Mouse (Mus musculus): ENCODE measurements around the gene Frmd5.
"Not testable (repeated sequence)": the region's sequence is repeated elsewhere in the genome, so short reads cannot be mapped to it uniquely, and the experiment has no call there.

Gene Frmd5

GRCm38 (mm10) chr2:121806959-121807653 is at the start of gene Frmd5:
Gene Frmd5, minus strand, starts transcription at chr2:121807087.
- peak; percentile 100 for DNase-seq

DNA sequence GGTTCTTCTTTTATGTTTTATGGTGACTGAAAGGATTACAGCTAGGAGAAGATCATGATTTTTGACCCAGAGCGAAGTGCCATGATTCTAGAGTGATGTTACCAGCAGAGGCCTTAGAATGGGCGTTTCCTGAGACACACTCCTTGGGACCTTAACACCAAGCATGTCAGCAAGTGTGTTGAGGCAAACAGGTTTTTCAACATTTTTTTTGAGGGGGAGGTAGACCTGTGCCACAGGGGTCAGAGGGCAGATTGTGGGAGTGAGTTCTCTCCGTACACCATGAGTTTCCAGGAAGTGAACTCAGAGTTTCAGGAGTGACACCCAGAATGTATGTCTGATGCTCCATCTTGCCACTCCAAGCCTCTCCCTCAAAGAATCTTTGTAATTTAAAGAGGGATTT is 47.1 kb upstream of the Frmd5 start:
- peak; percentile 23 for DNase-seq

GRCm38 (mm10) chr2:121852045-121852444 is 45.2 kb upstream of the Frmd5 start:
- no peak for DNase-seq

- DNase-seq = peak; percentile 43
These were observed 39.2 kb upstream of the Frmd5 start for GRCm38 (mm10) chr2:121846050-121846449.

DNA sequence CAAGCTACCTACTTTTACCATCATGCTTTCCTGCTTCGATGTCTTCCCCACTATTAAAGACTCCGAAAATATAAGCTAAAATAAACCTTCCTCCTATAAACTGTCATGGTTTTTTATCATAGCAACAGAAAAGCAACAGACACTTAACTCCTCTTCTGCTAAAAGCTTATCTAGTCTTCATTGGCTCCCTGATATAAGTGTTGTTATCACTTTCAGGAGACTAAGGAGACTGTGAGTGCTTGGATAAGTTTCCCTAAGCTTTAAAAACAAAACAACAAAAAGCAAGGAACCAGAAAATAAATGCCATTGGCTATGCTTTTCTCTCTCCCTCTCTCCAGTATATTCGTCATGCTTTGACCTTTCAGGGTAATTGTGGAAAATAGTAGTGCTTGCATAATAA is 35.4 kb upstream of the Frmd5 start:
- DNase-seq = no peak

- DNase-seq = peak; percentile 11
These were observed 34.6 kb upstream of the Frmd5 start for GRCm38 (mm10) chr2:121841453-121841852.

- DNase-seq = peak; percentile 56
These were observed 28.0 kb upstream of the Frmd5 start for GRCm38 (mm10) chr2:121834926-121835325.

DNA sequence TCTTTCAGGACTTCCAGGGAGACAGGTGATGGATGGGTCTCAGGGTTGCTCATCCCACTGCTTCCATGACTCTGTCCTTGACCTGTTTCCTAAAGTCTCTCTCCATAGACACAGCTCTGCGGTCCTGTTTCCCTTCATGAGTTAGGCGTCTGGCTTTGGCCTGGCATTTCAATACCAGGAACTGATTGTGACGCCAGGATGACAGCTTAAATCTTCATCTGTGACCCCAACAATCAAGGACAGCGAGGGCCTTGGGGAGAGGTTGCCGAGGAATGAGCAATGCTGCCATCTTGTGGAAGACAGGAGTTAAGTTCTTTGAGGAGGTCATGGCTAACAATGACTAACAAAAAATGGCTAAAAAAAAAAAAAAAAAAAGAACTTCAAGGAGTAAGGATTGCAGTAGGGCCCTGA is 25.6 kb upstream of the Frmd5 start:
- peak; percentile 90 for DNase-seq

- DNase-seq = peak; percentile 40
These were observed 21.5 kb upstream of the Frmd5 start for GRCm38 (mm10) chr2:121828411-121828810.

- peak; percentile 16 for DNase-seq
These were observed 19.3 kb upstream of the Frmd5 start for GRCm38 (mm10) chr2:121826189-121826588.

- peak; percentile 54 for DNase-seq
These were observed 17.8 kb upstream of the Frmd5 start for GRCm38 (mm10) chr2:121824653-121825052.

- DNase-seq = peak; percentile 25
These were observed 14.9 kb upstream of the Frmd5 start for GRCm38 (mm10) chr2:121821787-121822186.

GRCm38 (mm10) chr2:121810876-121811275 is 4.0 kb upstream of the Frmd5 start:
- not testable (repeated sequence) for DNase-seq

- peak; percentile 66 for DNase-seq
These were observed 2.2 kb upstream of the Frmd5 start for GRCm38 (mm10) chr2:121809126-121809525.

DNA sequence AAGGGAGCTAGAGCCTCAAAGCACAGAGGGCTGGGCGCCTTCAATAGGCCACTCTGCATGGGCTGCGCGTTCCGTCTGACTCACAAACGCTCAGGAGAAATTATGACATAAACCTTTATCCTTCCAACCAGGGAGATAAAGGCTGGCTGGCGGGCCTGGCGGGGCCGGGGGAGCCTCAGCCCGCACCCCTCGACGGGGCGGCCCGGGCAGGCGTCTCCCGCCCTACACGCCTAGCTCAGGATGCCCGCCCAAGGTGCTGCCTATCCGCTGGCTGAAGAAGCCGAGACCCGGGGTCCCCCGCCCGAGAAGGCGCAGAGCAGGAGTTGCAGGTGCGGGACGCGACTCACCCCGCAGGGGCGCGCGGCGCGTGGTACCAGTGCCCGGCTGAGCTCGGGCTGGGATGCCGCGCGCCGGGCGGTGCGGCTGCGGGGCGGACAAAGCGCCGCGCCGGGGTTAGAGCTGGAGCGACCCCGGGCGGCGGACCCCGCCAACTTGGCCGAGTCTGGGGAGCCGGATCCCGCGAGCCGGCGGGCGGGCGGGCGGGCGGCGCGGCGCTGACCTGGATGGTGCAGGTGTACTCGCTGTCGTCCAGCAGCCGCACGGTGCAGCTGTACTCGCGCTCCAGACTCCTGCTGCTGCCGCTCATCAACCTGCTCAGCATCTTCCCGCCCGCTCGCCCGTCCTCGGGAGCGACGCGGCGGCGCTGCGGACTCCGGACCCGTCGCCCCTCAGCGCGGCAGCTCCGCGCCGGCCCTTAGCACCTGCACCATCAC is 530 bp downstream of the Frmd5 start:
- DNase-seq = peak; percentile 85

GRCm38 (mm10) chr2:121799051-121799450 is 7.8 kb downstream of the Frmd5 start:
- peak; percentile 16 for DNase-seq

DNA sequence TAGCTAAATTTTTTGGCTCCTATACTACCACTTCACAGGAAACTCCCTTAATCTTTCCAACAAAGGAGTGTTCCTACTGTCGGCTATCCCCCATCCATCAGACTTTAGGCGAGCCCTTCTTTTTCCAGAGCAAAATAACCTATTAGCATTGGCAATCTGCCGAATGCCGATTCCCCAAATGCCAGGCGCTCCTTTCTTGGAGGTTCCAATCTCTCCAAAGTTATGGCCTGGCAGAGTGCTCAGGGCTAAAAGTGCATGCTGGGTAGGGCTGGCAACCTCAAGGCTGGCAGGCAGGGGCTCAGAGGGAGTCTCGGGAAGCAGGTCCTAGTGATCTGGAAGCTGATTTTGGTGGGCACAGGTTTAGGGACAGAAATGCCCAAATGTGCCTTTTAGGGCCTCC is 10.9 kb downstream of the Frmd5 start:
- peak; percentile 70 for DNase-seq

DNA sequence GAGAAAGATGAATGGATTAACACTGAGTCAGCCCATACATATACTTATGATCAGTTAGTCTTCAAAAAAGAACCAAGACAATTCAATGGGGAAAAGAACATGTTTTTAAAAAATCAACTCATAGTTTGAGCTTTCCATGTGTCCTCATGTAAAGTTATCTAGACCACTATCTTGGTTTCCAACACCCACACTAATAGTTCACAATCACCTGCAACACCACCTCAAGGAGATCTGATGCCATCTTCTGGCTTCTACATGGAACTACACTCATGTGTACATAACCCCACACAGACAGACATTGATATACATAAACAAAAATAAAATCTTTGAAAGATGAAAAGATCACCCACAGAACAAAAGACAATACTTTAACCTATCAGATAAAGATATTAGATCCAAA is 17.1 kb downstream of the Frmd5 start:
- peak; percentile 24 for DNase-seq

GRCm38 (mm10) chr2:121788415-121788814 is 18.5 kb downstream of the Frmd5 start:
- peak; percentile 54 for DNase-seq

DNA sequence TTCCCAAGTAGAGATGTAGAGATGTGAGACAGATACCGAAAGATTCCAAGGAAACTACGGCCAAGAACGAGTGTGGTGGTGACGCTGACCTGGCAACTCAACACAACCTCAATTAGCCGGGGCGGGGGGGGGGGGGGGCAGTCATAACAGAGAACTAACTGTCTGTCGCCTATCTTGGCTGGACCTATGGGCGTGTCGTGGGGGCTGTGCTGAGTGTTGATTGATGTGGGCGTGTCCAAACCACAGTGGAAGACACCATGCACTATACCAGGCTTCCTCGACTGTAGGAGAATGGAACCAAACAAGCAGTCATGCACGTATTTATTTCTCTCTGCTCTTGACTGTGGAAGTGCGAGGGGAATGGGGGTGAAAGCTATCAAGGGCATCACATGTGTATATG is 19.1 kb downstream of the Frmd5 start:
- DNase-seq = peak; percentile 76

DNA sequence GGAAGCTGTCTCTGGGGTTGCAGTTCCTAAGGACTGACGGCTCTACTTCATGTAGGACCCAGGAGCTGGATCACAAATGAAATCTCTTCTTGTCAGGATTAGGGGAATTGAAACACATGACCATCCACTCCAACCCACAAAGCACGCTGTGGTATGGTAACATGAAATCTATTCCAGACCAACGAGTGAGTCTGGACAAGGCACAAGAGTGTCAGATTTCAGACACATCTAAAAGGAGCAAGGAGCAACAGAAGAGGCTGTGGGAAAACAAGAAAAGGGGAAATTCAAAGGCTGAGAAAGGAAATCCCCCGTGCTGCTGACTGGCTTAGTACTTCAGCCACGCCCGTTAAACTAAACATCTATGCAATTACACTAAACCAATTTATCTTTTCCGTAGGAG is 19.6 kb downstream of the Frmd5 start:
- peak; percentile 55 for DNase-seq

GRCm38 (mm10) chr2:121776219-121776618 is 30.7 kb downstream of the Frmd5 start:
- no peak for DNase-seq

DNA sequence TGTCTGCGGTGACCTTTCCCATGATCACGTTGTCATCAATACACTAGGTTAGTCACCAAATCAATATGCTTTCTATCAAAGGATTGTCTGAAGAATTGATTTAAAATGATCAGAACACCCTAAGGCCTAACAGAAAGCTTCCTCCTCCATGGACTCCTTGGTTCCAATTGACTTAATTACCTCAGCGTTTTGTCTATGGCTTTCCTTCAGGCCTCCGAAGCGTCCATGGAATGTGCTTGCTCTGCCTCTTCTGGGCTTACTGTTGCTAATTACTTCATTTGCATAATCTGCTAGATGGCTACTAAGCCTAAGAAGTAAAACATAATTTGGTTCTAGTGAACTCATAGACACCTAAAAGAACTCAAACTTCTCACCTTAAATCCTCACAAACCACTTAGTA is 42.0 kb downstream of the Frmd5 start:
- no peak for DNase-seq

DNA sequence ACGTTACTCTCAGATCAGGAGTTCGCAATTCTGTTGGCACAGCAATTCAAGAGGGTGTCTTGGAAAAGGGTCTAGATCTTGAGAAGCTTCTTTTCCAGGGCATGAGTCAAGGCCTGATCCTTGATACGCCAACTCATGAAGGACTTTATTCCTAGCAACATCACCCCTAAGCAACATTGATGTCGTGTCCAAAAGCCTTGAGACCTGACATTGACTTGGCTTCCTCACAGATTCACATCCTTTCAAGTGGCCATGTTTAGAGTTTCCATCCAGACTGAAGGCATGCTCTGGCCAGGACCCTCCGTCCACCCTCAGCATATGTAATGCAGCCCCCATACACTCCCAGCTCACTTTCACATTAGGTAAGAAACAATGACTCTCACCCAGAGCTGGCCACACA is 45.0 kb downstream of the Frmd5 start:
- DNase-seq = no peak

All from heart, adult 11 months (tissue).